Mouse (Mus musculus) kidney, adult 18-20 months (tissue): ENCODE measurements around the gene Prdm11.

Source experiments
- DNase-seq: peaks from one replicate; pipeline ENCODE4 v3.0.0; 2021

Gene Prdm11

GRCm38 (mm10) chr2:92958640-92959039, 87.3 kb downstream of the Prdm11 start:
- no peak for DNase-seq

GRCm38 (mm10) chr2:92956943-92957342, 89.0 kb downstream of the Prdm11 start:
- no peak for DNase-seq

- DNase-seq = peak; percentile 71
Measured at GRCm38 (mm10) chr2:92954404-92955114, 91.4 kb downstream of the Prdm11 start.

GRCm38 (mm10) chr2:92953450-92953849, 92.5 kb downstream of the Prdm11 start:
- DNase-seq = no peak

GRCm38 (mm10) chr2:92949518-92949917, 96.4 kb downstream of the Prdm11 start:
- no peak for DNase-seq

GRCm38 (mm10) chr2:92948699-92949300, 97.2 kb downstream of the Prdm11 start:
- DNase-seq = no peak

GRCm38 (mm10) chr2:92947981-92948698, 97.8 kb downstream of the Prdm11 start:
- DNase-seq = no peak

GRCm38 (mm10) chr2:92945824-92946598, 100.0 kb downstream of the Prdm11 start:
- no peak for DNase-seq

GRCm38 (mm10) chr2:92945125-92945746, 100.7 kb downstream of the Prdm11 start:
- DNase-seq = no peak

- no peak for DNase-seq
Measured at GRCm38 (mm10) chr2:92944356-92944755, 101.6 kb downstream of the Prdm11 start.

- no peak for DNase-seq
Measured at GRCm38 (mm10) chr2:92943406-92943805, 102.6 kb downstream of the Prdm11 start.

GRCm38 (mm10) chr2:92941463-92941862, 104.5 kb downstream of the Prdm11 start:
- no peak for DNase-seq

GRCm38 (mm10) chr2:92940963-92941362, 105.0 kb downstream of the Prdm11 start:
- DNase-seq = no peak

GRCm38 (mm10) chr2:92938827-92939226, 107.1 kb downstream of the Prdm11 start:
- DNase-seq = no peak

GRCm38 (mm10) chr2:92938063-92938462, 107.9 kb downstream of the Prdm11 start:
- no peak for DNase-seq

- DNase-seq = no peak
Measured at GRCm38 (mm10) chr2:92935483-92935882, 110.5 kb downstream of the Prdm11 start.

- no peak for DNase-seq
Measured at GRCm38 (mm10) chr2:92934312-92934982, 111.5 kb downstream of the Prdm11 start.

GRCm38 (mm10) chr2:92933379-92933778, 112.6 kb downstream of the Prdm11 start:
- no peak for DNase-seq

GRCm38 (mm10) chr2:92931061-92931460, 114.9 kb downstream of the Prdm11 start:
- DNase-seq = no peak

GRCm38 (mm10) chr2:92929696-92930095, 116.3 kb downstream of the Prdm11 start:
- DNase-seq = no peak

- DNase-seq = no peak
Measured at GRCm38 (mm10) chr2:92924677-92925259, 121.2 kb downstream of the Prdm11 start.

GRCm38 (mm10) chr2:92920709-92921108, 125.3 kb downstream of the Prdm11 start:
- no peak for DNase-seq
